Mouse (Mus musculus): ENCODE measurements at regions not wholly inside any gene's neighbourhood (a gene's known extent, or its start where the extent isn't known, plus 50 kb on each side); places are given as distances from the start of the nearest gene placed in this dataset.
A peak's percentile ranks its signal among the peaks of the same experiment; 100 is the strongest.

DNA sequence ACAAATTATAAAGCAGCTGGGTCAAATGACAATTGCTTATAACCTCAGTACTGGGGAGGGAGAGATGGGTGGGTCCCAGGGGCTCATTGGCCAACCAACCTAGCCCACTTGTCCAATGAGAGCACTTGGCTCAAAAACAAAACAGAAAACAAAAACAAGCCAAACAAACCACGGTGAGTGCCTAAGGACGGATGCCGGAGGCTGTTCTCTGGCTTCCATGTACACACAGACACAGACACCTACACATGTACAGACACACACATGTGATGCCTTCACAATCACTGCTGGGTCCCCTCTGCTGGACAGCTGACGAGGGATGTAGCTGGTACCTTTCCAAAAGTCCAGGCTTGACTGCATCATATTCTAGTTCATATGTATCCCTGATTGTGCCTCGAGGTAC, 212.0 kb downstream of the Bcl2l11 start:
- no peak for DNase-seq

DNA sequence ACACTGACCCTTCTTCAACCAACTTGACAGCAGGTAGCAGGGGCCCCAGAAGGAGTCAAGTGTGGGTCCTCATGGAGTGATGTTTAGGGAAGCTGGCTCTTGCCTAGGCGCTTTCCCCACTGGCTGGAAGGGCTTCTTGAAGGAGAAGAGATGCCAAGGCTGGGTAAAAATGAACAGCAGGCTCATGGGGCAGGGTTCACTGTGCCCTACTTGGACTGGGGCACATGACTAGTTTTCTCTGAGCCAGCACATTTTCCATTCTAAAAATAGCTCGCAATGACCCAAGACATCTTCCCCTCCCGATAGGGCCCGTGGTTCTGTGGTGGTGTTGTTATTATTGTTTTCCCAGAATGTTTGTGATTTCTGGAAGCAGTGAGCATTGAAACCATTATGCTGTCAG, 212.6 kb downstream of the Bcl2l11 start:
- peak; percentile 43 for DNase-seq

DNA sequence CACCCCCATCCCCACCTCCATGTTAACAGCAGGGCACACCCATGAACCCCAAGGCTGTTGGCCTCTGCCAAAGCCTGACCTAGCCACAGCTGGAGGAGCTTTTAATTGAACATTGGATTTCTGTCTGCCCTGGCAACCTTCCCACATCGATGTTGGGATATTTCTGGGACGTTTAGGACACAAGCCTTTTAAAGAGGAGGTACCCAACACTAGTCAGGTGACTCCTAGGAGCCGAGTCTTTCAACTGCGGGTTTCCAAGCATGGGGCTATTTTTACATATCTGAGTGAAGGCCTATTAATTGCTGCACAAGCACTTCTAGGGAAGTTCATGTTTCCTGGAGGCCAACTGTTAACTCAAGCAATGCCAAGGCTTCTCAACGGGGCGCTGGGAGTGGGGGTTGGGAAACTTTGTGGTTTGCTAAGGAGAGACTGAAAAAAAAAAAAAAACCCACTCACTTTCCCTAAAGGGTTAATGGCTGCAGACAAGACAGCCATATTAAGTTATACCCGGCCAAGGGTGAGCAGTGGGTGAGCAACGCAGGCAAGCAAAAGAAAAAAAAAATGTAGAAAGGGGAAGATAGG, 213.3 kb downstream of the Bcl2l11 start:
- DNase-seq, result no peak

DNA sequence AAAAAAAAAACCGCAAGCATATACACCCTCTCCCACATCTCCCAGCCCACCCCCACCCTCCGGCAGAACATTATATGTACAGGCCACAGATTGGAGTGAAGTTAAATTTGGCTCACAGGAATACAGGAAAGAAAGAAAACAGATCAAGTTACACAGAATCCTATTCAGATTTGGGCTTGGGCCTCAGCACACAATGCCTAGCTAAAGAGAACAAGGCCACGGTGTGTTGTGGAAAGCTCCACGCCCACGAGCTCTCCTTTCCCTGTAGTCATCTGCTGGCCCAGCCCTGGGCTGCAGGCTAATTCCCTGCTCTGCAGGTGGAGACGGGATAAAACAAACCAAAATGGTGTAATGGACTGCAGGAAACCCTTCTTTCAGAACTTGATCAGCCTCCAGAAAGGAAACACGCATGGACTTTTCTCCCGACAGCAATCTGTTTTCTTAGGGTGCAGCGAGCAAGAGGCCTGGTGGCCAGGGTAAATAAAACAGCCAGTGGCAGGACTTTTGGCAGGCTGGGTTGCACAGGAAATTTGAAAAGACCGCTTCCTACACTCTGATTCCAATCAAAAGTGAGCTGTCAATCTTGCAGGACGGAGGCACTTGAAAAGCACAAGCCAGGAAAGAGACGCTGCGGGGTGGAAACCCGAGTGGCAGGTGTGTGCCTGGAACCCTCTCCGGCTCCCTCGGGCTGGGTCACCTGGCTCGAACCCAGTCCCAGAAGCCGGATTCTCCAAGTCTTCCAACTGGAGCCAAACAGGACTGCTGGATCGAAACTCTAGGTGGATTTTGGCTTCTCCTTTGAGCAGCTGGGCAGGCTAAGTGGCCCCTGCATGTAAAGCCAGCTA, 214.0 kb downstream of the Bcl2l11 start:
- DNase-seq, result no peak

DNA sequence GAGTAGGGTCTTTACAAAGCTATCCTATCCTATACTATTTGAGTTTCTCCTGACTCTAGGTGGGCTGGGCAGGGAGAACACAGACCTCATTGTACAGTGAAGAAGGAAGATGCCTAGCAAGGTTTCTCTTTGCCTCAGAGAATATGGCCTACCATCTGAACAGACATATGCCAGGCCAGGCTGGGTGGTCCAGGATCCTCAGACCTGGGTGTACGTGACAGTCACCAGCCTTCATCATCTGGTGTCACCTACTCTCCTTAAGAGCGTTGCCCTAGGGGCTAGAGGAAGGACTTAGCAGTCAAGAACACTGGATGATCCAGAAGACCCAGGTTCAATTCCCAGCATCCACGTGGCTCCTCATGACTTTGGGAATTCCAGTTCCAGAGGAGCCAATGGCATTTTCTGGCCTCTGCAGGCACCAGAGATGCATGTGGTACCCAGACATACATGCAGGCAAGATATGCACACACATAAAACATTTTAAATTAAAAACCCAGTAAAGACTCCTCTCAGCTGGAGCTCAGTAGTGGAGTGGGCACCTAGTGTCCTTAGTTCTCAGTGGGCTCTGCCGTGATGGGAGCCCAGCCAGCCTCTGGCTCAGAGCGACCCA, 214.9 kb downstream of the Bcl2l11 start:
- no peak for DNase-seq

DNA sequence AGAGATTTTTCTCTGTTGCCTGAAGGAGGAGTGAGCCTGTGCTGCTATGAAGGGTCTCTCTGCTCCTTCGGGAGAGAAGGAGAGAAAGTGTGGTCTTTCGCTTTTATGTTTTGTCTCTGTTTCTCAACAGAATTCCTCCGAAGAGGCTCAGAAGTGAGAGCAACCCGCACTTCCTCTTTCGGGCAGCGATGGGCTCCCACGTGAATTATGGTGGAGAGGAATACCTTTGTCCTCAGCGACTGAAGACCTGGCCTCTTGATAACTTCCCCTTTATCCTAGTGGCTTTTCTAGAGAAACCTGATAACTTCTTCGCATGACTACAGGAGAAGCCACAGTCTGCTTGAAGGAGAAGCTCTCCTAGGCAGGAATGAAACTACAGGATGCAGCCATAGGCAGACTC, 216.4 kb downstream of the Bcl2l11 start:
- DNase-seq, result no peak

DNA sequence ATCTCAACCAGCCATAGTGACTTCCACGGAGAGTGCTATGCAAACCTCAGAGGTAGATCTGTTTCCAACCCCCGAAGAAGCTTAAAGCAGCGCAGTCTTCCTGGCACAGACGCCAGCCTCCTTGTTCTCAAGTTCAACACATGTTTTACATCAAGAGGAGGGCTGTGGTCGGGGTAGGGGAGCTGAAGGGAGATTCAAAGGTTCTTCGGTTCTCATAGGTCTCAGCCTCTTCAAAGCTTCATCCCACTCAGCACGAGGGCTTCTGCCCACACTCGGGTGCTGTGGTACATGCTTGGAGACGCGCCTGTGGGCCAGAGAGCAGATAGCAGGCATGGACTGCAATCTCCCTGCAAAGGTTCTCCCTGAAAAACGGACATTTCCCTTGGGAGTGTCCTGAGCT, 219.7 kb downstream of the Bcl2l11 start:
- DNase-seq, result no peak

DNA sequence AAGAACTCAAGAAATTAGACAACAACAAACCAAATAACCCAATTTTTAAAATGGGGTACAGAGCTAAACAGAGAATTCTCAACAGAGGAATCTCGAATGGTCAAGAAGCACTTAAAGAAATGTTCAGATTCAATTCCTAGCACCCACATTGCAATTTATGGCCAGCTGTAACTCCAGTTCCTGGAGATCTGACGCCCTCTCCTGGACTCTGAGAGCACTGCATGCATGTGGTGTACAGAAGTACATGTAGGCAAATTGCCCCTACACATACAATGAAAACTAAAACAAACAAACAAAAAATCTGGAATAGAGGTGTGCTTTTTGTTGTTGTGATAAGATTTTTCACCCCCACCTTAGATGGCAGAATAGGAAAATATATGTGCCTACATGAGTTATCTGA, 222.7 kb downstream of the Bcl2l11 start:
- DNase-seq, result no peak

DNA sequence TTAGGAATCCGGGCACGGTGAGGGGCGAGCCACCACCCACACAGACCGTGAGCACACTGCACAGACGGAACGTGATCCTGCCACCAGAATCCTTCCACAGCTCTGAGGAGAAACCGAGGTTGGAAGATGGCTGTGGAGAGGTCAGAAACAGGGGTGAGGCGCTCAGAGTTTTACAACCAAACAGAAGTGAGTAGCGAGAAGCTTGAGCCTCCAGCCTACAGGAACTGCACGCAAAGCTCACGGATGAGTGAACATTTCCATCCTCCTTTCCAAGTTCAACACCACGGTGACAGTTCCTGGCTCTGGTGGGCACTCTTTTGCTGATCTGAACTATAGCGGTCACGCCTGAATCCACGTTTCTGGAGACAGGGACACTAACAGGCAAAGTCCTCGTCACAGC, 225.6 kb downstream of the Bcl2l11 start:
- DNase-seq, result no peak

DNA sequence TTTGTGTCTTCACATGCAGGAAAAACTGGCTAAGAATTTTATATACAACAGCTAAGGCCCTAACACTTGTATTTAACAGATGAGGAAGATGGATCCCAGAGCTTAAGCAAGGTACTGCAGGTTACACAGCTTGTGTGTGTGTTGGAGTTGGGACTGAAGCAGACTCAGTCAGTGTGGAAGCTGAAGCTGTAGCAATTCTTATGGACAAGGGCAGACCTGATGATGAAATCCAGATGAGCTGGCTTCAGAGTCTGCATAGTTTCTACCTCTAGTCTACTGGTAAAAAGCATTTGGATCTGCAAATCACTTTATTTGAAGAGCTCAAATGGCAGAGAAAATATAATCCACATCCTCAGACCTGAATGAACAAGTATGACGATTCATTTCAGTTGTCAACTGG, 226.7 kb downstream of the Bcl2l11 start:
- DNase-seq, result no peak

DNA sequence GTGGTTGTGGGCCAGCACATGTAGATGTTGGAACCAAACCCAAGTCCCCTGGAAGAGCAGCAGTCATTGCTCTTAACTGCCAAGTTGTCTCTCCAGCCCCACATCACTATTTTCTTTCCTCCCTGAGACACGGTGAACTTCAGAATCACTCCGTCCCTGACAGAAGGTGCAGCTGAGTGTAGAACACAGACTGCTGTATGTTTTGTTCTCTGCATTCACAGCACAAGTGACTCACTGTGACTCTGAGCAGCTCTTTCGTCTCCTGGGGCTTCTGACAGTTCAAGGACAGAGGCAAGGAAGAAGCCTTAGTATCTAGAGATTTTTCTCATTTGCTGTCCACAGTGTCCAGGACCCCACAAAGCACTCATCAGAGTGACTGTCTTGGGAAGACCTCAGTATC, 227.6 kb downstream of the Bcl2l11 start:
- peak; percentile 40 for DNase-seq

DNA sequence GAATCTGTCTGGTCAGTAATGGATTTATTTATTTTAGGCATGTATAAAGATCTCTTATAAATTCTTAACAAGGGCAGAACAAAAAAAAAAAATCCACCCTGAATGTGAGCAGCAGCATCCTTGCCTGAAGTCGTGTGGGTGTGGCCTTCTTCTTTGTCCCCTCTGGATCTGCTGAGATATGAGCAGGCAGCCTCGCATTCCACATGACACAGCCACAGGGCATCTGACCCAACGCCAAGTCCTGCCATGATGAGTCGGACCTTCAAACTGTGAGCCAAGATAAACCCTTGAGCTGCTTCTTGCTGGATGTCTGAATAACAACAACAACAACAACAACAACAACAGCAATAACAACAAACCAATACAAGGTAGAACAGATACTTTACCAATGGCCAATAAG, 230.5 kb downstream of the Bcl2l11 start:
- DNase-seq, result no peak

DNA sequence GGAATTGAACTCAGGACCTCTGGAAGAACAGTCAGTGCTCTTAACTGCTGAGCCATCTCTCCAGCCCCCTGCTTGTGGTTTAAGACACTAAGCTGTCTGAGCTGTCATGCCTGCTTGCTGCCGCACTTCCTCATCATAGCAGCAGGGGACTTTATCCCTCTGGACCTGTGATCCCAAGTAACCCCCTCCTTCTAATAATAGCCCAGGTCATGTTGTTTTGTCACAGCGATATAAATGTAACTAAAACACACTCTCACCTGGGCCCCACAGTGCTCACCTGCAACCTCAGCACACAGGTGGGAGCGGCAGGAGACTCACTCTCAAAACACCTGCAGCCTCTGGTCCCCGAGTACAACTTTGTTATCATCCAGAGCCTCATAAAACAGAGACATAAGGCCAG, 231.9 kb upstream of the Spdye4c start:
- no peak for DNase-seq

DNA sequence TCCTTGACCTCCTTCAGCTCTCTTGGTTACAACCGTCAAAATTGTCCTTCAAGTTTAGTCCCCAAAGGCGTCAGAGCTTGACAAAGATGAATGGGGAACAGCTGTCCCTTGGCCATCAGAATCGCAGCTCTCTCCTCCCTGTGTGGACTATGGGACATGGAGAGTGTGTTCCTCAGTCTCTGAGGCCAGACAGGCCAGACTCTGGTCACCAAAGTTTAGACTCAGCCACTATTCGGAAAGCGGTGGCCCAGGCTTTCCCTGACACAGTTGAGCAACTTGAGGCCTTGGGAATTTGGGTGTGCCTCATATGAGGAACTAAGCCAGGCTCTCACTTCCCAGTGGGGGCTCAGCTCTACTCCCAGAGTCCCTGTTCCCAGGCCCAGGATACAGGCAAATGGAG, 230.5 kb upstream of the Spdye4c start:
- DNase-seq, result peak; percentile 59

DNA sequence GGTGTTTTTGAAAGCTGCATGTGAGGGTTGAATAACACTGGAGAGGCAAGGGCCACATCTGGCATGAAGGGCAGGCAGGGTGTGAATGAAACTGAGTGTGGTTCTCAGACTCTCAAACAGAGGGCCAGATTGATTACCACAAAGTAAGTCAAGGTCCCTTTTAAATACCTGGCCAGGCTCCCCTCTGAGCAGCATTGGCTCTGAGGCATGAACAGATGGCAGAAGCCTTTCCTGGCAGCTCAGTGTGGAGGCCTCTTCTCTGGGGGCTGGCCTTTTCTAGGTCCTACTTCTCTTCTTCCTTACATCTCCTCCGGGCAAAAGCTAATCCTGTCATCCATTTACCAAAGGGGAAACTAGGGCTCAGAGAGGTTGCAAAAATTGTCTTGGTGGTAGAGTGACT, 229.6 kb upstream of the Spdye4c start:
- DNase-seq, result no peak

DNA sequence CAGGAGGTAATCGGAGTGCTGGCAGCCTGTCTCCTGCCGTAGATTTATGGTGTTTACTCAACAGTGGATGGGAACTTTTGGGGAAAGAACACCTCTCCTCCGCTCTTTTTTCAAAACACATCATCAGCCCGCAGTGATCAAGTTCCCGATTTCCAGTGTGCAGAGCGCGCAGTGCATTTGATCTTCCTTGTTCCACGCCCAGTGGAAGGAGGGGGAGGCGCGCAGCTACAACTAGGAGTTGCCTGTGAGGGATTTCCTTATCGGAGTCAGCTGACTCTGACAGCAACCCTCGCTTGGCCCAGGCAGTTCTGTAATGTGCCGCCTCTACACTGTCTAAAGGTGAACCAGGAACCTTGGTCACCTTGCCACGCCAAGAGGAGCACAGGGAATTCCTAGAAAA, 226.8 kb upstream of the Spdye4c start:
- peak; percentile 70 for DNase-seq

DNA sequence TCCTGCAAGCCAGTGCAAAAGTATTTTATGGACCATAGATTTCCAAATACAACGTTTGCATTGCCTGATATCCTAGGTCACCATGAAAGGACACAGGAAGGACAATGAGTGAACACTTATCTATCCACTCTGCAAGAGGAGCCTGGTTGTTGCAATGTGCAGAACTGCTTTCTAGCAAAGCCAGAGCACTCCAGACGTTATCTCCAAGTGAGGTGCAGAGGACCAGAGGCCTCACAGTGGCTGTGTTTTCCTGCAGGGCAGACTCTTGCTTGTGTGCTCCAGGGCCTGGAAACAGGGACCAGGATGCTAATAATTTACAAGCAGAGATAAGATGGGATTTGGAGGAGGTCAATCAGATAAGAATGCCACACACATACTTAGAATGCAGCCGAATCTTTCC, 226.0 kb upstream of the Spdye4c start:
- DNase-seq, result no peak

DNA sequence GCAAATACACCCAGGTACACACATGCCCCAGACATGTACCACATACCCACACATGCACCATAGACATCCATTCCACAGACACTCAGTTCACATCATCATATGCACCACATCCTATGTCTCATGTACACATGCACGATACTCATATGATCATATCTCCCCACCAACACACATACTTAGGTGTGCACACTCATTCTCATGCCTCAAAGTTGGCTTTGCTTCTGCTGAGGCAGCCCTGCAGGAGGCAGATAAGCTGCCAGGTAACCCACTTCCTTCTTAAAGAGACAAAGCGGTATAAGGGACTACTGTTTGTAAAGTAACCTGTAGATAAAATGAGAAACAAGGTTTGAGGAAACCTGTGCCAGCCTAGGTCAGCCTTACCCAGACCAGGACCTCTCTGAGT, 225.2 kb upstream of the Spdye4c start:
- DNase-seq, result no peak

DNA sequence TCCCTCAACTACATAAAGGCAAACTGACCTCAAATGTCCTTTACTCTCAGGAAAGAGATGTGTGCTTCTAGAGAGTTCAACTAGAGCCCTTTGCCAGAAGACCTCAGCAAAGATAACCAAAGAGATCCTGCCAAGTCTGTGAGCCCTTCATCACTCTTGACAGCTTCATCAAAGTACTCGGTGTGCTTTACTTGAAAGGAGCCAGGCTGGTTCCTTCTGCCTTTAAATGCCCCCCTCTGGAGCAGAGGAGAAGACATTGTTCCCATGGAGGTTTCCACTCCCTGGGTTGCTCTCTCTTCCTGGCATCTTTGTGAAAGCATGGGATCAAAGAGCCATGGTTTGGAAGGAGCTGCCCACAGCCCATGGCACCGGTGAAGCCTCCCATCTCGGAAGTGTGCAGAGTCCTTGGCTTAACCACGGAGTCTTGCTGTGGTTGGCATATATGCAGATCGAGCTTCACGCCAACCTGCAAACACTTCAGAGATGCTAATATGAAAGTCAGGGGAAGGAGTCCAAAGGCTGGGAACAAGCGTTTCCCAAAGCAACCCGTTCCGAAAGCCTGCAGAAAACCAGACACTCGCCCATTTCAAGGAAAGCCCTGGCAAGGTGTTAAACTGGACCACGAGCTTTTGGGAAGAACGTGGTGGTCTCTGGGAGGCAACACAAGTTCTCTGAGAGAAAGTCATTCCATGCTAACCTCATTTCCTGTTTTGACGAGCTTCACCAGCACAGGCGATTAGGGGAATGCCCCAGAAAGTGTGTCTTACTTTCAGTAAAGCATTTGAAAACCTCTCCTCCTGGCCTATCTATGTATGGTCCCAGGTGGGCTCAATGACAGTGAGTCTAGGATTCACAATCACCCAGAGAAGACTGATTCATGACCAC, 223.5 kb upstream of the Spdye4c start:
- peak; percentile 44 for DNase-seq

DNA sequence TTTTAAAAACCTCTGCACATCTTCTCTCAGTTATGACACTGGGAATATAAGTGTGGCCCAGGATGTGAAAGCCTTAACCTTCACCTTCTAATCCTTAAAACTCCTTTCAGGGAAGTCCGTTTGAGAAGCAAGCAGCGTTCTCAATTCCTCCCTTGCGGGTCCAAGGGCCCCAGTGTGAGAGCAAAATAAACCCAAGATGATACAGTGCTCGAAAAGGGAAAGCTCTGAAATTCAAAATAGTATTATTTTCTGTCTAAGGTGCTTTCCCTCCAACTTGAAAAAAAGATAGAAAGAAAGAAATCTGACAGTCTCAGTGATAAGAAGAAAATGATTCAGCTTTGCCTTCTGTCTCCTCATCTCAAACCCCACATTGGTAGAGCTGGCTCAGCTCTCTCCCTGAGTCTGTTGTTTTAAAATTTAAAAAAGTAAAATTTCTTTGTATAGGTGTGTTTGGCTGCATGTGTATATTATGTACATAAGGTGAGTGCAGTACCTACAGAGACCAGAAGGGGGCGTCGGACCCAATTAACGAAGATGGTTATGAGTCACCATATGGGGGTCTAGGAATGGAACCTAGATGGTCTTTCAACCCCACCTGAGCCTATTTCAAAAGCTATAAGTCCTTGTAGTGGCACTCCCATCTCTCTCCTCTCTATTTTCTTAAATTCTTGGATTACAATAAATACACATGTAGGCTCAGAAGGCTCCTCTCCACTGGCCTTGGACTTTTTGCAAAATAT, 222.3 kb upstream of the Spdye4c start:
- no peak for DNase-seq

DNA sequence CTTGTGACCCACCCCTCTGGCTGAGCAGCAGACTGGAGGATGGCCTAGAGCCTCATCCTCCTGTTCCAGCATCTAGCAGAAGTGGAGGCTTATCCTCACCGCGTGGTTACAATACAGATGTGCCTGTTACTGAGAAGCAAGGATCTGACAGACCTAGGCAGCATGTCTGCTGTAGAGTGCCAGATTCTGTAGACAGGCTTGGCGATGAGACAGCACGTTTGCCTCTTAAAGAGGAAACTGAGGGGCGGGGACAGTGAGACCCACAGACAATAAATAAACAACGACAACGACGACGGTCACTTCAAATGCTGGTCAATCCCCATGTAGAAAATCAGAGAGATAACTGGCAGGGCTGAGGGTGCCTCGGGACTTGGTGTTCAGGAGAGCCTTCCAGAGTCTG, 220.2 kb upstream of the Spdye4c start:
- DNase-seq, result no peak

DNA sequence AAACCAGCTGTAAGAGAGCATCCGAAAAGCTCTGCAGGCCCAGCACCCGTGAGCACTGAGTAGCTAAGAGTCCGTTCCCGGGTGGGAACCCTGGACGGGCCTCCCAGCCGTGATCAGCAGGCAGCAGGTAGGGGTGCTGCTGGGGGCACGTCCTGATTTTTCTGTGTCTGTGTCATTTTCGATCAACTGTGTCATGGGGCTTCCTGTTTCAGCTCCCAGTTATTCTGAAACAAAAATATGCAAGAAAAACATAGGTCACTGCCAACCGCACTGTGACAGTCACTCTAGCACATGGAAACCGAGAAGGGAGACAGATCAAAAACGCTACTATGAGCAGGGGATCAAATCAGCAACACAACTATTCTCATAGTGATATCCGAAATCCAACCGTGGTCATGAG, 218.8 kb upstream of the Spdye4c start:
- no peak for DNase-seq

Data from adrenal gland, adult 2 months (tissue).